Mouse (Mus musculus) ovary, postnatal 14 days (tissue): ENCODE data around the gene Pafah2.

Experiments
- DNase-seq: peaks from one replicate; pipeline ENCODE4 v3.0.0; 2022; ENCODE audit warnings: low spot score

Gene Pafah2

GRCm38 (mm10) chr4:134423949-134424348 lies 27.8 kb downstream of the Pafah2 start:
- DNase-seq, result no peak

- DNase-seq, result no peak
Observed at GRCm38 (mm10) chr4:134425088-134425487, 29.0 kb downstream of the Pafah2 start.

- no peak for DNase-seq
Observed at GRCm38 (mm10) chr4:134430381-134431004, 34.4 kb downstream of the Pafah2 start.

- DNase-seq, result no peak
Observed at GRCm38 (mm10) chr4:134432686-134433360, 36.7 kb downstream of the Pafah2 start.

- no peak for DNase-seq
Observed at GRCm38 (mm10) chr4:134436185-134436584, 40.1 kb downstream of the Pafah2 start.

- DNase-seq, result no peak
Observed at GRCm38 (mm10) chr4:134436659-134437058, 40.5 kb downstream of the Pafah2 start.

- no peak for DNase-seq
Observed at GRCm38 (mm10) chr4:134439119-134439518, 43.0 kb downstream of the Pafah2 start.

GRCm38 (mm10) chr4:134439919-134440318 lies 43.8 kb downstream of the Pafah2 start:
- no peak for DNase-seq

- DNase-seq, result no peak
Observed at GRCm38 (mm10) chr4:134442216-134442615, 46.1 kb downstream of the Pafah2 start.

- DNase-seq, result no peak
Observed at GRCm38 (mm10) chr4:134443589-134443988, 47.5 kb downstream of the Pafah2 start.

- DNase-seq, result no peak
Observed at GRCm38 (mm10) chr4:134444949-134445348, 48.8 kb downstream of the Pafah2 start.

GRCm38 (mm10) chr4:134445489-134445888 lies 49.4 kb downstream of the Pafah2 start:
- no peak for DNase-seq

- no peak for DNase-seq
Observed at GRCm38 (mm10) chr4:134447966-134448365, 51.8 kb downstream of the Pafah2 start.

- DNase-seq, result no peak
Observed at GRCm38 (mm10) chr4:134449595-134450391, 53.7 kb downstream of the Pafah2 start.

- no peak for DNase-seq
Observed at GRCm38 (mm10) chr4:134450392-134451195, 54.5 kb downstream of the Pafah2 start.

GRCm38 (mm10) chr4:134451484-134451883 lies 55.4 kb downstream of the Pafah2 start:
- DNase-seq, result no peak

GRCm38 (mm10) chr4:134453619-134454400 lies 57.7 kb downstream of the Pafah2 start:
- no peak for DNase-seq

GRCm38 (mm10) chr4:134455310-134455709 lies 59.2 kb downstream of the Pafah2 start:
- no peak for DNase-seq

GRCm38 (mm10) chr4:134457130-134457825 lies 61.2 kb downstream of the Pafah2 start:
- no peak for DNase-seq

GRCm38 (mm10) chr4:134458856-134459255 lies 62.7 kb downstream of the Pafah2 start:
- no peak for DNase-seq

- DNase-seq, result no peak
Observed at GRCm38 (mm10) chr4:134460277-134460676, 64.2 kb downstream of the Pafah2 start.
